Mouse (Mus musculus) kidney, embryonic 16.5 days (tissue): Measurements from ENCODE around the gene Alk. TPM values are rescaled to one million over a fixed set of nuclear protein-coding genes. Genes with fewer than 3 reads are reported as not detected.
"Not testable (repeated sequence)": the region's sequence is repeated elsewhere in the genome, so short reads cannot be mapped to it uniquely, and the experiment has no call there.

Source experiments
- ATAC-seq: fragments of 200-750 bp; cut with Nextera tagmentation; 2 replicates; pipeline ENCODE4 v1.8.0; 2017; ENCODE audit warnings: moderate TSS enrichment; ENCODE audit not compliant: low FRiP score, low TSS enrichment
- H3K27ac ChIP-seq: fragments of 300-500 bp; sonication (generic); 2 replicates; pipeline ENCODE4 v1.5.1; 2014; ENCODE audit warnings: low read length
- H3K27me3 ChIP-seq: fragments of 300-500 bp; sonication (generic); 2 replicates; pipeline ENCODE4 v1.6.1; 2014; ENCODE audit warnings: low read length, control low read depth, mixed read lengths; ENCODE audit not compliant: insufficient read depth
- H3K36me3 ChIP-seq: fragments of 300-500 bp; sonication (generic); 2 replicates; pipeline ENCODE4 v1.6.1; 2014; ENCODE audit warnings: low read length, control low read depth, mixed read lengths; ENCODE audit not compliant: insufficient read depth
- H3K4me1 ChIP-seq: fragments of 300-500 bp; sonication (generic); 2 replicates; pipeline ENCODE4 v1.6.1; 2014; ENCODE audit warnings: low read length, control low read depth, mixed read lengths; ENCODE audit not compliant: insufficient read depth
- H3K4me2 ChIP-seq: fragments of 300-500 bp; sonication (generic); replicated peaks from 2 replicates; pipeline ENCODE4 v1.6.1; 2014; ENCODE audit warnings: low read depth, low read length
- H3K4me3 ChIP-seq: fragments of 300-500 bp; sonication (generic); 2 replicates; pipeline ENCODE4 v1.5.1; 2014; ENCODE audit warnings: mild to moderate bottlenecking, low read length
- H3K9ac ChIP-seq: fragments of 300-500 bp; sonication (generic); replicated peaks from 2 replicates; pipeline ENCODE4 v1.6.1; 2014; ENCODE audit warnings: low read length
- H3K9me3 ChIP-seq: fragments of 300-500 bp; sonication (generic); 2 replicates; pipeline ENCODE4 v1.6.1; 2016; ENCODE audit warnings: low read length, control low read depth
- WGBS: fragments of 180-500 bp; shearing (Covaris S2); extraction: QIAGEN DNeasy Blood & Tissue Kit; methylation state at CpG from one replicate; pipeline ENCODE4 v1.1.7; 2014; 5-methylcytosine and 5-hydroxymethylcytosine counted together
- polyA plus RNA-seq: library from polyadenylated mRNA; unstranded; fragments of >200 nt; fragmentation: Nextera tagmentation; extraction: Ambion mirVana; gene quantifications from 2 replicates; pipeline ENCODE4 v1.2.1, GENCODE M21; 2015

Alk gene
- polyA plus RNA-seq, 1 experiment from 2014 or later, result 0.19 TPM

DNA sequence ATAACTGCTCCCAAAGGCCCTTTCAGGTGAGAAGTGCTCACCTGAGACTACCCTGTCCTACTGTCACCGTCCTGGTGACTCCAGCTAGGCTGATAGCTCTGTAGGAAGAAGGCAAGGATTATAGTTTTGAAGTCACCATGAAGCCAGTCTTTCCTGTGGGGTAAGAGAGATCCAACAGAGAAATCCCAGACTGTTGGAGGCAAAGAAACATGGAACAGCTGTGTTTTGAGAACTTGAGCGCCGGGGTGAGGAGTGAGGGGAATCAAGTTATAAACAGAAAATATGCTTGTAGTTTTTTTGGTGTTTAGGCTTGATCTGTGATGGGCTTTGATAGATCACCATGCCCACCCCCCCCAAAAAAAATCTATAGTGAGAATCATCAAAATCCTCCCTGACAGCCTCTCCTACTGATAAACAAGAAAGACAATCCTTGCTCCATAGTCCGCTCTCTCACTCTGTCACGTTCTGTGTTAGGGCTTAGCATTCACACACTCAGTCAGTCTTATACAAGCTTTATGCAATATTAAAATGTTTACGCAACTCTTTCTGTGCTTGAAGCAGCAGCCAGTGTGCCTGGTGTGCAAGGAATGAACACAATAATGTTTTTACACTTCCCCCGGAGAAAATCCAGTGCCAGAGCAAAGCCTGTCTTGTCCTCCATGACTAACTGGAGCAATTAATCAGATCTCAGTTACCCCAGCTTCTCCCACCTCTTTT is 95.6 kb downstream of the Alk start:
- no peak for ATAC-seq
- Histone ChIP-seq H3K27me3 (no peaks in the 10 kb centered on the region), H3K9ac (no peak overlapping the region), H3K9me3 (no peaks in the 10 kb centered on the region), H3K4me1 (no peaks in the 10 kb centered on the region), H3K27ac (no peak overlapping the region), H3K36me3 (no peaks in the 10 kb centered on the region), H3K4me3 (no peak overlapping the region), H3K4me2 (no peak overlapping the region)
- 80% methylated on average over 7 of the region's 7 CpGs for WGBS

DNA sequence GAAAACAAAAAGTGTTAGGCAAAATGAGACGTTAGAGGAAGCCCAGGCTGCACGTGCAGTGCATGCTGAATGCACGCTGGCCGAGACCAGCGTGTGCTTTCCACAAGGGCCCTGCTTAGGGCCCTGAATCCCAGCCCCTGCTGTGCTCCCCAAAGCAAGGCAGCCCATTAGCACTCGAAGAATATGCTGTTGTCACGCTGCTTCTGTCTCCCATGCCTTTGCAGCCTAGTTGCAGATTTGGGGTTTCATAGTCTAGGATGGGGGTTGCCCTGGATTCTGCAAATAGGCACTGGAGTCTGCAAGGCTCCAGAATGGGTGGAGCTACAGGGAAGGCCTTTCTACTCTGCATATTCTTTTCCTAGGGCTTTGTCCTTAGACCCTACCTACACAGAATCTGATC is 99.2 kb downstream of the Alk start:
- no peaks in the 10 kb centered on the region for H3K27me3 ChIP-seq
- H3K27ac ChIP-seq, result no peak overlapping the region
- H3K4me1 ChIP-seq, result no peaks in the 10 kb centered on the region
- no peaks in the 10 kb centered on the region for H3K9me3 ChIP-seq
- H3K4me2 ChIP-seq, result no peak overlapping the region
- H3K4me3 ChIP-seq, result no peak overlapping the region
- no peaks in the 10 kb centered on the region for H3K36me3 ChIP-seq
- H3K9ac ChIP-seq, result no peak overlapping the region
- WGBS, result 65% methylated on average over 7 of the region's 7 CpGs
- ATAC-seq, result no peak

DNA sequence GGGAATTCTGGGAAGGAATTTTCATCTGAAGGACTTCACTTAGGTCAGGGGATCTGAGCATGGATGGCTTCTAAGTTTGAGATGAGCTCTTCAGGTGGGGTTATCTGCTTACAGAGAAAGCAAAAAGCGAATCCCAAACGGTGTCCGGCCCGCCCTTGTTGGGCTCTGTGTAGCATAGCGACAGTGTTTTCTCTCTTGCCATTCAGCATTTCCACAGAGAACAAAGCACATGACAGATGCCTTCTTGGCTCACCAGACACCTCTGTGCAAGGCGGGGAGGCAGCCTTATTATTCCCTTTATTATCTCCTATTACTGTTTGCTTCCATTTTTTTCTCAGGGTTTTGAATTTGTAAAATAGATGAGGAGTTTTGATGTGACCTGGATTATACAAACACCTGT is 99.8 kb downstream of the Alk start:
- H3K4me3 ChIP-seq, result no peak overlapping the region
- no peaks in the 10 kb centered on the region for H3K27me3 ChIP-seq
- H3K4me2 ChIP-seq, result no peak overlapping the region
- no peak for ATAC-seq
- H3K9me3 ChIP-seq, result no peaks in the 10 kb centered on the region
- no peak overlapping the region for H3K9ac ChIP-seq
- H3K4me1 ChIP-seq, result no peaks in the 10 kb centered on the region
- H3K36me3 ChIP-seq, result no peaks in the 10 kb centered on the region
- WGBS, result 87% methylated on average over 6 of the region's 6 CpGs
- H3K27ac ChIP-seq, result no peak overlapping the region

DNA sequence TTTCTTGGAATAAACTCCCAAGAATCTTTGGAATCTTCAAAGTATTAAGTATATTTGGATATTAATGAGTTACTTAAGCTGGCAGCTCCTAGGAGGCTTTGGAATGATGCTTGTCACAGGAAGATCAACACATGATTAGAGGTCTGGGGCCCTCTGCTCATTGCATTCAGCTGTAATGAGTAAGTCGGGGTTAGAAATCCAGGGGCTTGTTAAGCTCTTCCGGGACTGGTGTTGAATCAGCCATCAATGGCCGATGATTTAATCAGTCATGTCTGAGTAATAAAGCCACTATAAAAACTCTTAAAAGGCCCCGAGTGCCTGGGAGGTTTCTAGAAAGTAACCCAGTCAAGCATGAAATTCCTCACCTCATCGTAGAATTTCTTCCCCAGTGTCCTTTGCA is 109.0 kb downstream of the Alk start:
- Histone ChIP-seq H3K36me3 (no peaks in the 10 kb centered on the region), H3K4me3 (no peak overlapping the region), H3K27me3 (no peaks in the 10 kb centered on the region), H3K4me2 (no peak overlapping the region), H3K27ac (no peak overlapping the region), H3K9ac (no peak overlapping the region), H3K9me3 (no peaks in the 10 kb centered on the region), H3K4me1 (no peaks in the 10 kb centered on the region)
- WGBS, result 60% methylated on average over 5 of the region's 5 CpGs
- ATAC-seq, result no peak

DNA sequence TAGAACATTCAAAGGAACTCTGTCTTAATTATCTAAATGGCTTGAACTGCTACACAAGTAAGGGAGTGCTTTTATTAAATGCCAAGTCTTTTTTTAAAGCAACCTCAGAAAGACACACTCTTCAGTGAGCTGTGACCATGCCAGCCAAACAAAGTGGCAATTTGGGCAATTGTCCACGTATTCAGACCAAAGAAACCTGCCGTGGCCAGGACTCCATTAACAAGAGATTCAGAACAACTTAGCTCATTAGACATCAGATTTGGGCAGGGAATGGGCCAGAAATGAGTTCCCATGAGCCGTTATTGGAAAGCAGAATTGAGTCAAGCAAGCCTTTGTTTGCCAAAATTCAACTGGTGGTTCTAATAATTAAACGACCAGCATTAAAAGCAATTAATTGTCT is 118.8 kb downstream of the Alk start:
- no peaks in the 10 kb centered on the region for H3K27me3 ChIP-seq
- no peaks in the 10 kb centered on the region for H3K4me1 ChIP-seq
- no peaks in the 10 kb centered on the region for H3K36me3 ChIP-seq
- no peak overlapping the region for H3K9ac ChIP-seq
- H3K27ac ChIP-seq, result no peak overlapping the region
- no peak overlapping the region for H3K4me2 ChIP-seq
- WGBS, result 90% methylated on average over 4 of the region's 4 CpGs
- H3K9me3 ChIP-seq, result no peaks in the 10 kb centered on the region; the same call in 1 of the 2 replicates
- H3K4me3 ChIP-seq, result no peak overlapping the region
- no peak for ATAC-seq

DNA sequence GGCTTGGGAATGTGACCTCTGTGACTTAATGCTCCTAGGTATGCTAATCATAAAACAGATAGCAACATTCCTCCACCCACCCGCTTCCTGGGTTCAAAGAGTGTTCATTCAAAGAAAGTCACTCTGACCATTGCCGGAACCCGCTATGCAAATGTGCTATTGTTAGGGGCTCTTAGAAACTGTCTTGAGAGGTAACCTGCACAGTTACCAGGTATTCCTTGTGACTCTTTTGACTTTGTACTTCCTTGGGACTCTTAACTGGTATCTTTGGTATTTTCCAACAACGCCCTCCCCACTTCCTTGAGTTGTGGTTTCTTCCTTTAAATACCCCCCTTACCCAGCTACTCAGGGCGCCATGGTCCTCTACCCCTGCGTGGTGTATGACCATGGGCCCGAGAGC is 125.2 kb downstream of the Alk start:
- WGBS, result 89% methylated on average over 7 of the region's 7 CpGs
- H3K4me1 ChIP-seq, H3K4me3 ChIP-seq, ATAC-seq, H3K27me3 ChIP-seq, H3K9me3 ChIP-seq, H3K4me2 ChIP-seq, H3K27ac ChIP-seq, H3K9ac ChIP-seq, H3K36me3 ChIP-seq: not testable (repeated sequence)

DNA sequence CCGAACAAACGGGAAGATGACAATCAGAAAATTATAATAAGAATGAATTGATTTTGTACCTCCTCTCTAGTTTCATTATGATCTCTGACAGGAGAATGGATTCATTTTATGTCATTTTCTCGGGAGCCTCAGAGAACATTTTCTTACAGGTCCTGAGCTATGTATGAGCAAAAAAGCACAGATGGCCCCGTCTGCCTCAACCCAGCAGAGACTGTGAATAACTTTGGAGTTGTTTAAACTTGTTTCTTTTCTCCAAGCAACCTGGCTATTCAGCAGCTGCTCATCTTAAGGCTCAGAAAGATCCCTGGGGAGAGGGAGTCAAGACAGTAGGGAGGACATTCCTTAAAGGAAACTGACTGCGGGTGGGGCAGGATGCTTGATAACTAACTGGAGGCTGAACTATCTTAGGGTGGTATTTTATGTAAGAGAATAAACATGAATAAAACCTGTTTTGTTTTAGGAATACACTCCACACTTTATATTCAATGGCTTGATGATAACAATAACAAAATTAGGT is 126.5 kb downstream of the Alk start:
- Histone ChIP-seq H3K4me1 (no peaks in the 10 kb centered on the region), H3K9ac (no peak overlapping the region), H3K4me3 (no peak overlapping the region), H3K36me3 (no peaks in the 10 kb centered on the region), H3K27me3 (no peaks in the 10 kb centered on the region), H3K4me2 (no peak overlapping the region), H3K9me3 (no peaks in the 10 kb centered on the region), H3K27ac (no peak overlapping the region)
- 67% methylated on average over 5 of the region's 5 CpGs for WGBS
- ATAC-seq, result no peak

DNA sequence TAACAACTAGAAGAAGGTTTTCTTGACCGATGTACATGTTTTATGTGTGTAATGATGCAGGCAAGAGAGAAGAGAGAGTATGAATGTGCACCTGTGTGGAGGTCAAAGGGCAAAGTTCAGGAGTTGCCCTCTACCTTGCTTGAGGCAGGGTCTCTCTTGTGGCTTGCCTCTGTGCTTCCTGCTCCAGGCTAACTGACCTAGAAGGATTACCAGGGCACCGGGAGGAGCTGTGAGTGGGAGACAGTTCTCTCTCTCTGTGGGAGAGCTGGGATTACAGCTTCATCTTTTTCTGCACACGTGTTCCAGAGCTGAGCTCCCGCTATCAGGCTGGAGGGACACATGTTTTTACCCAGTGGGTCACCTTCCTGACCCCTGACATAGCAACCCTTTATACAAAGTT is 127.5 kb downstream of the Alk start:
- ATAC-seq, result no peak
- H3K27ac ChIP-seq, result no peak overlapping the region
- H3K4me2 ChIP-seq, result no peak overlapping the region
- H3K4me3 ChIP-seq, result no peak overlapping the region
- H3K9me3 ChIP-seq, result no peaks in the 10 kb centered on the region
- H3K9ac ChIP-seq, result no peak overlapping the region
- no peaks in the 10 kb centered on the region for H3K4me1 ChIP-seq
- no peaks in the 10 kb centered on the region for H3K36me3 ChIP-seq
- WGBS, result 46% methylated on average over 4 of the region's 4 CpGs
- no peaks in the 10 kb centered on the region for H3K27me3 ChIP-seq

DNA sequence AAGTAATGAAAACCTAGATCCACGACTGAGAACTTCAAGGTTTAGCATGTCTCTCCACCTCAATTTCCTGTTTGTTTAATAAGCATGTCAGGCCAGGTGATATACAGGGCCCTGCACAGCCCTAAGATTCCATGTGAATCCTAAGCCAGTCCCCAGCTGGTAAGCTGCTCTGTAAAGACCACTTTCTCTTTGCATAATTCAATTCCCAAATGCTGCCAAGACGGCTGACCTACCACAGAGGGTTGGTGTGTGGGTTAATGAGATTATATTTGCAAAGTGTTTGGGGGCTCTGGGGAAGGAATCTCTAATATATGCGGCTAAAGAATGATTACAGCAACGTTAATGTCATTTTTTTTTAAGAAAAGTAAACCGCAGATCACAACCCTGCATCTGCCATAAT is 130.3 kb downstream of the Alk start:
- Histone ChIP-seq H3K4me1 (no peaks in the 10 kb centered on the region), H3K4me3 (no peak overlapping the region), H3K27me3 (no peaks in the 10 kb centered on the region), H3K36me3 (no peaks in the 10 kb centered on the region), H3K4me2 (no peak overlapping the region), H3K9ac (no peak overlapping the region), H3K9me3 (no peaks in the 10 kb centered on the region), H3K27ac (no peak overlapping the region)
- WGBS, result 66% methylated on average over 5 of the region's 5 CpGs
- no peak for ATAC-seq

DNA sequence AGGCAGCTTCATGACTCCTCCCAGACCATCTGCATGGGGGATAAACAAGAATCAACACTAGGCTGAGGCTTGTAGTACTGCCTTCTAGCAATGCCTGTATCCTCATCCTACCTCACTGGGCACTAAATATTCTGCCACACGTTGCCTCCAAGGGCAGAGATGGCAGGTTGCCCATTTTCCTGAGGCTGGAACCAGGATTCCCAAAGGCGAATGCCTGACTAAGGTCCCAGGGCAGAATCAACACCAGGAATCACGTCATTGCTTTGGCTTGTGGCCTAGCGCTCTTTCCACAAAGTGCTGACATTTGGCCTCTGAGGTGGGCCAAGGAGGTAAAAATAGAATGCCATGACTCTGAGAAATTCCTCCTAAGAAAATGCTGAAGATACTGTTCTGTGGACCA is 155.9 kb downstream of the Alk start:
- H3K27me3 ChIP-seq, result no peaks in the 10 kb centered on the region

More for the DNA sequence above, 155.9 kb downstream of the Alk start:
- Histone ChIP-seq H3K4me1 (no peaks in the 10 kb centered on the region), H3K4me2 (no peak overlapping the region), H3K9me3 (no peaks in the 10 kb centered on the region; the same call in 1 of the 2 replicates), H3K36me3 (no peaks in the 10 kb centered on the region), H3K9ac (no peak overlapping the region), H3K4me3 (no peak overlapping the region), H3K27ac (no peak overlapping the region)
- WGBS, result 82% methylated on average over 4 of the region's 4 CpGs
- ATAC-seq, result no peak
